Mouse (Mus musculus): ENCODE measurements around the gene Prepl. TPM values are rescaled to one million over a fixed set of nuclear protein-coding genes. Genes with fewer than 3 reads are reported as not detected.

Gene Prepl
- polyA plus RNA-seq, 1 experiment from 2014 or later = 4.5 TPM

- no peak overlapping the region for H3K27ac ChIP-seq (ENCODE audit: low read depth)
- no peaks in the 10 kb centered on the region for H3K36me3 ChIP-seq (replicated peaks; ENCODE audit: insufficient read depth, low read length)
- H3K9ac ChIP-seq (replicated peaks) = no peak overlapping the region
- H3K4me2 ChIP-seq (ENCODE audit: low read depth, low read length) = no peak overlapping the region
- DNase-seq (no peak), ATAC-seq (no peak)
- H3K27me3 ChIP-seq (ENCODE audit: insufficient read depth, low read length) = no peaks in the 10 kb centered on the region
- no peaks in the 10 kb centered on the region for H3K4me1 ChIP-seq (ENCODE audit: insufficient read depth)
- WGBS (ENCODE audit: insufficient replicate concordance) = 70% methylated on average over 11 of the region's 11 CpGs
- TF ChIP-seq EP300 (IDR thresholded peaks at IDR 0.05; ENCODE audit: low read depth) (no peak), CTCF (IDR thresholded peaks at IDR 0.05; ENCODE audit: low read depth) (no peak)
- H3K4me3 ChIP-seq (ENCODE audit: low read depth, low read length) = no peak overlapping the region
- H3K9me3 ChIP-seq (ENCODE audit: low read length) = no peaks in the 10 kb centered on the region
Measured at GRCm38 (mm10) chr17:85034068-85034467, 56.0 kb downstream of the Prepl start.

- 77% methylated on average over 3 of the region's 3 CpGs for WGBS (ENCODE audit: insufficient replicate concordance)
- Histone ChIP-seq H3K9me3 (ENCODE audit: low read length) (no peaks in the 10 kb centered on the region), H3K36me3 (replicated peaks; ENCODE audit: insufficient read depth, low read length) (no peaks in the 10 kb centered on the region), H3K4me1 (ENCODE audit: insufficient read depth) (peaks cover 4% of the 10 kb centered on the region; the same call in 1 of the 2 replicates), H3K4me2 (ENCODE audit: low read depth, low read length) (no peak overlapping the region), H3K27me3 (ENCODE audit: insufficient read depth, low read length) (no peaks in the 10 kb centered on the region), H3K4me3 (ENCODE audit: low read depth, low read length) (no peak overlapping the region), H3K27ac (ENCODE audit: low read depth) (no peak overlapping the region), H3K9ac (replicated peaks) (no peak overlapping the region)
- TF ChIP-seq CTCF (IDR thresholded peaks at IDR 0.05; ENCODE audit: low read depth) = no peak
- TF ChIP-seq EP300 (IDR thresholded peaks at IDR 0.05; ENCODE audit: low read depth) = no peak
- ATAC-seq (no peak), DNase-seq (no peak)
Measured at GRCm38 (mm10) chr17:85033087-85033486, 57.0 kb downstream of the Prepl start.

- H3K9me3 ChIP-seq (ENCODE audit: low read length) = no peaks in the 10 kb centered on the region
- no peak overlapping the region; the same call in 1 of the 2 replicates for H3K4me3 ChIP-seq (ENCODE audit: low read depth, low read length)
- H3K9ac ChIP-seq (replicated peaks) = no peak overlapping the region
- no peaks in the 10 kb centered on the region for H3K27me3 ChIP-seq (ENCODE audit: insufficient read depth, low read length)
- no peaks in the 10 kb centered on the region for H3K36me3 ChIP-seq (replicated peaks; ENCODE audit: insufficient read depth, low read length)
- 72% methylated on average over 5 of the region's 5 CpGs for WGBS (ENCODE audit: insufficient replicate concordance)
- TF ChIP-seq CTCF (IDR thresholded peaks at IDR 0.05; ENCODE audit: low read depth) = no peak
- no peak for TF ChIP-seq EP300 (IDR thresholded peaks at IDR 0.05; ENCODE audit: low read depth)
- ATAC-seq (no peak), DNase-seq (no peak)
- H3K4me1 ChIP-seq (ENCODE audit: insufficient read depth) = peaks cover 6% of the 10 kb centered on the region; the same call in 1 of the 2 replicates
- H3K4me2 ChIP-seq (ENCODE audit: low read depth, low read length) = peak overlapping the region; percentile 47
- no peak overlapping the region for H3K27ac ChIP-seq (ENCODE audit: low read depth)
Measured at GRCm38 (mm10) chr17:85030651-85031050, 59.4 kb downstream of the Prepl start.

GRCm38 (mm10) chr17:85028797-85029196 lies 61.2 kb downstream of the Prepl start:
- WGBS (ENCODE audit: insufficient replicate concordance) = 87% methylated on average over 10 of the region's 10 CpGs
- H3K9ac ChIP-seq (replicated peaks) = no peak overlapping the region; the same call in 1 of the 2 replicates

DNA sequence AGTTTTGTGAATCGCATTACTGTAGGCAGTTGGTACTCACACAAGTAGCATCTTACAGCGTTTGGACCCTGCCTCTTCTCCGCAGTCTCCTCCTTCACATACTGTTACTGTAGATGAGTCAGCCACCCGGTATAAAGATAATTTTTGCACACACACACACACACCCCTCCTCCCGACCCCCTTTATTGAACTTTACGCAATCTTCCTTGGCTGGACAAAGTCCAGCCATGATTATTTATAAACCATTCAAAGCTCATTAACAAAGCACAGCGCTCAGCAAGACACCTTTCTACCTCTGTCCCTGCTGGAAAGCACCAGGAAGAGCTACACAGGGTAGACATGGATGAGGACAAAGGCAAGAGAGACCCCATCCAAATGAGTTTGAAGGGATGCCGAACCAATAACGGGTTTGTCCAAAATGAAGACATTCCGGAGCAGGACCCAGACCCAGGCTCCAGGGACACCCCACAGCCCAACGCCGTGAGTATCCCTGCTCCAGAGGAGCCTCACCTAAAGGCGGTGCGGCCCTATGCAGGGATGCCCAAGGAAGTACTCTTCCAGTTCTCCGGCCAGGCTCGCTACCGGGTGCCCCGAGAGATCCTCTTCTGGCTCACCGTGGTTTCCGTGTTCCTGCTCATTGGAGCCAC lies 61.8 kb downstream of the Prepl start, which contains the start of gene Slc3a1:
Slc3a1 (plus strand) TSS at position 284 of the 647 bp plus-strand sequence.
- no peaks in the 10 kb centered on the region for H3K27me3 ChIP-seq (ENCODE audit: insufficient read depth, low read length)
- no peaks in the 10 kb centered on the region for H3K9me3 ChIP-seq (ENCODE audit: low read length)
- ATAC-seq (no peak), DNase-seq (no peak)
- H3K36me3 ChIP-seq (replicated peaks; ENCODE audit: insufficient read depth, low read length) = no peaks in the 10 kb centered on the region
- peak within 1 kb of the TSS; percentile 48 for H3K4me2 ChIP-seq (ENCODE audit: low read depth, low read length)
- no peak within 1 kb of the TSS; the same call in 1 of the 2 replicates for H3K9ac ChIP-seq (replicated peaks)
- peak within 1 kb of the TSS; percentile 66; the same call in 1 of the 2 replicates for H3K27ac ChIP-seq (ENCODE audit: low read depth)
- no peak for TF ChIP-seq CTCF (IDR thresholded peaks at IDR 0.05; ENCODE audit: low read depth)
- no peak for TF ChIP-seq EP300 (IDR thresholded peaks at IDR 0.05; ENCODE audit: low read depth)
- WGBS (ENCODE audit: insufficient replicate concordance) = 82% methylated on average over 20 of the region's 20 CpGs
- peak within 1 kb of the TSS; percentile 11 for H3K4me3 ChIP-seq (ENCODE audit: low read depth, low read length)
- peaks cover 12% of the 10 kb centered on the region for H3K4me1 ChIP-seq (ENCODE audit: insufficient read depth)

More at GRCm38 (mm10) chr17:85028797-85029196, 61.2 kb downstream of the Prepl start:
- no peak for ATAC-seq
- no peak for DNase-seq
- H3K36me3 ChIP-seq (replicated peaks; ENCODE audit: insufficient read depth, low read length) = no peaks in the 10 kb centered on the region
- peak overlapping the region; percentile 48 for H3K4me2 ChIP-seq (ENCODE audit: low read depth, low read length)
- no peaks in the 10 kb centered on the region for H3K9me3 ChIP-seq (ENCODE audit: low read length)
- peak overlapping the region; percentile 11 for H3K4me3 ChIP-seq (ENCODE audit: low read depth, low read length)
- TF ChIP-seq EP300 (IDR thresholded peaks at IDR 0.05; ENCODE audit: low read depth) (no peak), CTCF (IDR thresholded peaks at IDR 0.05; ENCODE audit: low read depth) (no peak)
- no peaks in the 10 kb centered on the region for H3K27me3 ChIP-seq (ENCODE audit: insufficient read depth, low read length)
- peaks cover 12% of the 10 kb centered on the region for H3K4me1 ChIP-seq (ENCODE audit: insufficient read depth)
- H3K27ac ChIP-seq (ENCODE audit: low read depth) = peak overlapping the region; percentile 66; the same call in 1 of the 2 replicates

DNA sequence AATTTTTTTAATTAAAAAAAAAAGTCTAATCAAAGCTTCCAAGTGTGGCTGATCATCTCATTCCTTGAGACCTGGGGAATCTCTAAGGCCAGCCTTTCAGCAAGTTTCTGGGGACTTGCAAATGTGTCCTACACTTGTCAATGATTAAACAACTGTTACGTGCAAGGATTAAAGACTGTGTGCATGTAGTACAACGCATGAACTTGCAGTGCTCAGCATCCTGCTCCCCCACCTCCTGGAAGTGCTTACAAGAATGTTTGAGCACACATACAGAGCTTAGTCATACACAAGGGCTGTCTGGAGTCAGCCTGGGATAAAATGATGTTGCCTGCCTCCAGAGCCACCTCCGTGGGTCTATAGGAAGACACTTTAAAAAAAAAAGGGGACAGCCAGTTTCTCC lies 62.8 kb downstream of the Prepl start:
- Histone ChIP-seq H3K4me2 (ENCODE audit: low read depth, low read length) (no peak overlapping the region), H3K36me3 (replicated peaks; ENCODE audit: insufficient read depth, low read length) (no peaks in the 10 kb centered on the region), H3K4me3 (ENCODE audit: low read depth, low read length) (no peak overlapping the region), H3K27ac (ENCODE audit: low read depth) (no peak overlapping the region), H3K4me1 (ENCODE audit: insufficient read depth) (peaks cover 12% of the 10 kb centered on the region), H3K9ac (replicated peaks) (no peak overlapping the region), H3K9me3 (ENCODE audit: low read length) (no peaks in the 10 kb centered on the region), H3K27me3 (ENCODE audit: insufficient read depth, low read length) (no peaks in the 10 kb centered on the region)
- no peak for DNase-seq
- 69% methylated on average over 3 of the region's 3 CpGs for WGBS (ENCODE audit: insufficient replicate concordance)
- TF ChIP-seq EP300 (IDR thresholded peaks at IDR 0.05; ENCODE audit: low read depth) (no peak), CTCF (IDR thresholded peaks at IDR 0.05; ENCODE audit: low read depth) (no peak)
- no peak for ATAC-seq

All from liver, postnatal 0 days (tissue).